Mouse (Mus musculus) MN1 (cell line): ENCODE measurements at regions not wholly inside any gene's neighbourhood (a gene's known extent, or its start where the extent isn't known, plus 50 kb on each side); places are given as distances from the start of the nearest gene placed in this dataset.
A peak's percentile ranks its signal among the peaks of the same experiment; 100 is the strongest.

Source experiments
- DNase-seq: peaks from one replicate; pipeline ENCODE4 v3.0.0-alpha.2; 2016; ENCODE audit warnings: low spot score

GRCm38 (mm10) chr1:52305679-52306632 lies 72.9 kb upstream of the Gls start:
- DNase-seq: no peak

GRCm38 (mm10) chr1:52302557-52302956 lies 69.5 kb upstream of the Gls start:
- peak; percentile 43 for DNase-seq

- peak; percentile 46 for DNase-seq
Measured at GRCm38 (mm10) chr1:52301266-52301665, 68.2 kb upstream of the Gls start.

- peak; percentile 22 for DNase-seq
Measured at GRCm38 (mm10) chr1:52299559-52299958, 66.5 kb upstream of the Gls start.

- DNase-seq: no peak
Measured at GRCm38 (mm10) chr1:52298336-52298735, 65.3 kb upstream of the Gls start.

- no peak for DNase-seq
Measured at GRCm38 (mm10) chr1:52296178-52296577, 63.1 kb upstream of the Gls start.

GRCm38 (mm10) chr1:52294521-52294920 lies 61.5 kb upstream of the Gls start:
- no peak for DNase-seq

- DNase-seq: no peak
Measured at GRCm38 (mm10) chr1:52293393-52294099, 60.5 kb upstream of the Gls start.
